Mouse (Mus musculus): Measurements from ENCODE around the gene Poll.

- TF ChIP-seq POLR2A (IDR thresholded peaks at IDR 0.05; ENCODE audit: borderline replicate concordance, insufficient read depth, low read length), result no peak
- no peak for TF ChIP-seq CTCF (IDR thresholded peaks at IDR 0.05; ENCODE audit: borderline replicate concordance, insufficient read depth, low read depth, low read length)
These were observed 52.8 kb downstream of the Poll start for GRCm38 (mm10) chr19:45507531-45507930.
